Mouse (Mus musculus) heart, embryonic 10.5 days (tissue): ENCODE measurements around the gene Slc9a9. TPM values are rescaled to one million over a fixed set of nuclear protein-coding genes. Genes with fewer than 3 reads are reported as not detected.

ENCODE experiments used
- DNase-seq: peaks from one replicate; pipeline ENCODE4 v3.0.0-alpha.2; 2017; ENCODE audit warnings: low spot score
- H3K27ac ChIP-seq: fragments of 300-500 bp; sonication (generic); 2 replicates; pipeline ENCODE4 v1.5.1; 2016; ENCODE audit warnings: mild to moderate bottlenecking
- H3K27me3 ChIP-seq: fragments of 300-500 bp; sonication (generic); 2 replicates; pipeline ENCODE4 v1.6.1; 2016; ENCODE audit warnings: mild to moderate bottlenecking; ENCODE audit not compliant: poor library complexity, insufficient read depth, severe bottlenecking
- H3K36me3 ChIP-seq: fragments of 300-500 bp; sonication (generic); 2 replicates; pipeline ENCODE4 v1.6.1; 2016; ENCODE audit warnings: mild to moderate bottlenecking, moderate library complexity
- H3K4me1 ChIP-seq: fragments of 300-500 bp; sonication (generic); 2 replicates; pipeline ENCODE4 v1.6.1; 2016; ENCODE audit warnings: mild to moderate bottlenecking
- H3K4me3 ChIP-seq: fragments of 300-500 bp; sonication (generic); 2 replicates; pipeline ENCODE4 v1.5.1; 2016; ENCODE audit warnings: mild to moderate bottlenecking, moderate library complexity
- H3K9me3 ChIP-seq: fragments of 300-500 bp; sonication (generic); 2 replicates; pipeline ENCODE4 v1.6.1; 2016; ENCODE audit warnings: mild to moderate bottlenecking, moderate library complexity
- WGBS: fragments of 180-500 bp; shearing (Covaris S2); methylation state at CpG from one replicate; pipeline ENCODE4 v1.1.7; 2016; 5-methylcytosine and 5-hydroxymethylcytosine counted together
- polyA plus RNA-seq: library from polyadenylated mRNA; unstranded; fragments of >200 nt; fragmentation: Nextera tagmentation; extraction: Ambion mirVana; gene quantifications from 2 replicates; pipeline ENCODE4 v1.2.1, GENCODE M21; 2016

Slc9a9 gene
- polyA plus RNA-seq, 1 experiment from 2014 or later = 2.6 TPM

DNA sequence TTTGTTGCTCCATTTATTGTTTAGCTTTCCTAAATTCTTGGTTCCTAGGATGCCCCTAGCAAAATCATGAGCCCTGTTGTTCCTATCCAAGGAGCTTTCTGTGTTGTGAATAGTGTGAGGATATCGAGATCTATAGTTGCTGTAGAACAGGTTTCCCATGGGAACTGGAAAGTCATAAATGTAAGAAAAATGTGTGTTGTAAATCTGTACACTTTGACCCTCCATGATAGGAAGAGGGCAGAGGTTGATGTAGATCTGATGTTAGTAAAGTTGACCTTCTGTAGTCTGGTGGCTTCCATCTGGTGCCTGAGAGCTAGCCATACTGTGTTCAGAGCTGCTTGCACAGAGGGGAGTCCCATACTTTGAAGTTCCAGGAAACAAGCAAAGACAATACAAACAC, 151.6 kb downstream of the Slc9a9 start:
- Histone ChIP-seq H3K27me3 (no peaks in the 10 kb centered on the region), H3K4me1 (no peaks in the 10 kb centered on the region), H3K36me3 (no peaks in the 10 kb centered on the region), H3K4me3 (no peak overlapping the region), H3K27ac (no peak overlapping the region), H3K9me3 (no peaks in the 10 kb centered on the region)
- WGBS = 82% methylated on average over 1 of the region's 1 CpGs
- DNase-seq = no peak

DNA sequence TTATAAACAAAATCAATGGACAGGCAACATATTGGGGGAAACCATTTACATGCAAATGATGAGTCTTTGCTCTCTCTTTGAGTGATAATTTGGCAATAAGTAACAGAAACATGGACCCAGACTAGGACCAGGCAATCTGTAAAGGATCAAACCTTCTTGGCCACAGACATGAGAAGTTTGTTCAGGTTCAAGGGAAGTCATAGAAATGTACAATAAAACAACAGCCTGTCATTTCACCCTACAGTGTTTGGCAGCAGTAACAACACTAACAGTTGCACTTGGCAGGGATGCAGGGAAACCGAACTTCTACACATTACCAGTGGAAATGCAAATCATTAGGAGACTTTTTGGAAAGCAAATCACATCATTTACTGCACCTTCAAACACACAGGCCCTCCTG, 164.1 kb downstream of the Slc9a9 start:
- Histone ChIP-seq H3K27me3 (no peaks in the 10 kb centered on the region), H3K36me3 (no peaks in the 10 kb centered on the region), H3K4me3 (no peak overlapping the region), H3K9me3 (no peaks in the 10 kb centered on the region), H3K27ac (no peak overlapping the region), H3K4me1 (no peaks in the 10 kb centered on the region)
- no peak for DNase-seq
- 80% methylated on average over 1 of the region's 1 CpGs for WGBS

GRCm38 (mm10) chr9:94837384-94837783, 167.7 kb downstream of the Slc9a9 start:
- no peaks in the 10 kb centered on the region for H3K27me3 ChIP-seq
- 84% methylated on average over 15 of the region's 15 CpGs for WGBS
- no peaks in the 10 kb centered on the region for H3K4me1 ChIP-seq
- H3K36me3 ChIP-seq = no peaks in the 10 kb centered on the region
- no peaks in the 10 kb centered on the region for H3K9me3 ChIP-seq
- no peak overlapping the region for H3K4me3 ChIP-seq
- no peak overlapping the region for H3K27ac ChIP-seq
- DNase-seq = no peak

DNA sequence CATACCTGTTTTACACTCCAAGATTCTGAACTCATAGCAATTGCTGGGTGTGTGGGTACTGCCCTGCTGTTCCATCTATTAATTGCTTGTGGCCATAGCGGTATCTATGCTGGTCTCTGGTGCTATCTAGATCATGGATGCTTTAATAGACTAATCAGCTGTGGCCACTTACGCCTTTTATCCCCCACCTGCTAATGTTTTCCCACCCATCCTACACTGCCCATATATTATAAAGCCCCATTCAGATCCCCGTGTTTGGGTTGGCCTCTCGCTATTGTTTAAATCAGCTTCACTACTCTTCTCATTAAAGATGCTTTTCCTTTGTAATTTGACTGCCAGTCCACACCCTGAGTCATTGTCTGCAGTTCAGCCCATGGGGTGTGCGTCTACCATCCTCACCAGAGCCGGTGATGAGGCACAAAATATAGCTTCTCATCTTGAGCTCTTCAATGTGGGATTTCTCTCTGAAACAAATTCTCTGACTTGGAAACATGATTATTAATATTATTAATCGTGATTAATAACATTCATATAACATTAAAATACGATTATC, 168.8 kb downstream of the Slc9a9 start:
- H3K36me3 ChIP-seq = no peaks in the 10 kb centered on the region
- WGBS = 84% methylated on average over 8 of the region's 8 CpGs
- H3K4me3 ChIP-seq = no peak overlapping the region

DNA sequence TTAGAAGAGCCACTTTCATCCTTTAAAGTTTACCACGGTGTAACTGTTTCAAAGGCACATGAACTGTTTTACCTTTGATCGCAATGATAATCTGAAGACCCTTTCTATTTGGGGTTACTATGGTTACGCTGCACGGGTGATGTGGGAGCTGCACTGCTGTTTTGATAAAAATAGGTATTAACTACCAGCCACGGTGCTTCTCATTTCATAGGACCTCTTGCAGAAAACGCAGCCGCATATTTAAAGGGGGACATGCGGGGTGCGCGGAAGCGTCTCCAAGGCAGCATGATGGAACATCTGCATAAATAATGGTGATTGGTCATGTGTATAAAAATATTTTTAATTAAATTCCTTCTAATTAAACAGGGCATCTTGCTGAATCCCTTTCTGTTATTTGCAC, 169.5 kb downstream of the Slc9a9 start:
- Histone ChIP-seq H3K36me3 (no peaks in the 10 kb centered on the region), H3K9me3 (no peaks in the 10 kb centered on the region), H3K4me1 (no peaks in the 10 kb centered on the region), H3K4me3 (no peak overlapping the region), H3K27me3 (no peaks in the 10 kb centered on the region), H3K27ac (no peak overlapping the region)
- no peak for DNase-seq
- WGBS = 83% methylated on average over 11 of the region's 11 CpGs

More for the DNA sequence above, 168.8 kb downstream of the Slc9a9 start:
- Histone ChIP-seq H3K4me1 (no peaks in the 10 kb centered on the region), H3K27me3 (no peaks in the 10 kb centered on the region), H3K27ac (no peak overlapping the region), H3K9me3 (no peaks in the 10 kb centered on the region)
- DNase-seq = no peak

DNA sequence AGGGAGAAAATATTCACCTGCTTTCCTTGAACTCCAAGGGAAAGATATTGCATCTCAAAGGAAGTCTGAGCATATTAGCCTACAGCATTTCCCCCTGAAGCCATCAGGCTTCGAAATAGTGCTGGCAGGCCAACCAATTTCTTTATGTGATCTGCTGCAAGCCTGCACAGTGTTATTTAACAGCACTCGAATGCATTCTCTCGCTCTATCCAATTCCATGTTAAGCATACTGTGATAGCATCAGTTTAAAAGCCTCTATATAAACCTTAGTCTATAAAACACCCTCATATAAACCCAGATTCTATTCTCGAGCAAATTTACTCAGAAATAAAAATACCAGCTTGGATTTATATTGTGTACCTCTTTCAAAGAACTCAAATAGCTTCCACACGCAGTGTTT, 170.7 kb downstream of the Slc9a9 start:
- 80% methylated on average over 5 of the region's 5 CpGs for WGBS
- Histone ChIP-seq H3K4me3 (no peak overlapping the region), H3K4me1 (no peaks in the 10 kb centered on the region), H3K27ac (no peak overlapping the region), H3K27me3 (no peaks in the 10 kb centered on the region), H3K9me3 (no peaks in the 10 kb centered on the region), H3K36me3 (no peaks in the 10 kb centered on the region)
- no peak for DNase-seq

DNA sequence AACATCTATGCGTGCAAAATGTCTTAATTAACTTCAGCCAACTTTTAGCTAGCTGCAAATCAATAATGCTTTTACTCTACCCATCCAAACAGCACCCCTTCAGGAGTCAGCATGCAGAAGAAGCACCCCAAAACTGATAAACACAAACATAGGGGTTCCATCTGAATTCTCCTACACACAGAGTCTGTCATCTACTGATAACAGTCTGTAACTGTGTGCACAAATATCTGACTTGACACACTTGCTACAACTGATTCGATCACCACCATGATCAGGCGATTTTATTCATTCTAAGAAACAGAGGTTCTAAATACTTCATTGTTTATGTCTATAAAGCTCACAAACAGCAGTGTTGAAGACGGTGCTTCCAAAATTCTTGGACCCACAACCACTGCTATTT, 171.3 kb downstream of the Slc9a9 start:
- Histone ChIP-seq H3K27me3 (no peaks in the 10 kb centered on the region), H3K4me1 (no peaks in the 10 kb centered on the region), H3K9me3 (no peaks in the 10 kb centered on the region), H3K27ac (no peak overlapping the region), H3K4me3 (no peak overlapping the region), H3K36me3 (no peaks in the 10 kb centered on the region)
- DNase-seq = no peak
- WGBS = 84% methylated on average over 4 of the region's 4 CpGs

DNA sequence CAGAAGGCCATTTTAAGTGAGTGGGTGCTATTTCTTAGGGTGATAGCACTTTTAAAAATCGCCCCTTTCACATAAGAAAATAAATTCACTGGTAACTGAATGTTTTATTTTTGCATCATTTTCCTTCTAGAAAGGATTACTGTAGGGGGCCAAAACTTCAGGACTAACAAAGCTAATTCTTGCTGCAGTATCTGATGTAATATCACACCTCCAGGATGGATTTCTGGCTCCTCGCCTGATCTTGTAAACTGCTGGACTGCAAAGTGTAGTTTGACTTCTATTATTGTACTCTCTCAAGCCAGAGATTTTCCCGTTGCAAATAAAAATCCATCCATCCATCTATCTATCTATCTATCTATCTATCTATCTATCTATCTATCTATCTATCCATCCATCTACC, 174.5 kb downstream of the Slc9a9 start:
- no peaks in the 10 kb centered on the region for H3K9me3 ChIP-seq
- H3K27me3 ChIP-seq = no peaks in the 10 kb centered on the region
- no peaks in the 10 kb centered on the region for H3K36me3 ChIP-seq
- WGBS = 73% methylated on average over 3 of the region's 3 CpGs
- H3K4me1 ChIP-seq = no peaks in the 10 kb centered on the region
- no peak for DNase-seq
- no peak overlapping the region for H3K4me3 ChIP-seq
- no peak overlapping the region for H3K27ac ChIP-seq

DNA sequence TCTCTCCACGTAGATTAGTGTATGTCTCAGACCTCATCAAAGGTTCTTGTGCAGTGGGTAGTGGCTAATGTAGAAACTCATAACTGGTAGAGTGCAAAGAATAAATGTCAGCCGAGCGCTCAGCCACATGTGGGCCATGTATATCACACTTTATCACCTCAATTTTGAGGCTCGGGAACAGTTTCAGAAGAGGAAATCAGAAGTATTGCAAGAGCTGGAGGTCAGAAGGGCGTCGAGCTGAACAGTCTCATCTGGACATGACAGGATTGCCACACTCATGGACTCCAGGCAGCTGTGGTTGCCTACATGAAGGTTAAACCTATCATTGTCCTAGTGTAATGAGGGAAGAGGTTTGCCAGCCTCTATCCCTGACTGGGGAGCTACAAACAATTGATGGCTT, 177.9 kb downstream of the Slc9a9 start:
- H3K4me3 ChIP-seq = no peak overlapping the region
- no peaks in the 10 kb centered on the region for H3K9me3 ChIP-seq
- no peaks in the 10 kb centered on the region for H3K27me3 ChIP-seq
- H3K36me3 ChIP-seq = no peaks in the 10 kb centered on the region
- DNase-seq = no peak
- no peak overlapping the region for H3K27ac ChIP-seq
- no peaks in the 10 kb centered on the region for H3K4me1 ChIP-seq
- 88% methylated on average over 6 of the region's 6 CpGs for WGBS

GRCm38 (mm10) chr9:94851550-94851949, 181.8 kb downstream of the Slc9a9 start:
- WGBS = 68% methylated on average over 3 of the region's 3 CpGs
- Histone ChIP-seq H3K4me1 (no peaks in the 10 kb centered on the region), H3K9me3 (no peaks in the 10 kb centered on the region), H3K27me3 (no peaks in the 10 kb centered on the region), H3K4me3 (no peak overlapping the region), H3K27ac (no peak overlapping the region), H3K36me3 (no peaks in the 10 kb centered on the region)
- DNase-seq = no peak

DNA sequence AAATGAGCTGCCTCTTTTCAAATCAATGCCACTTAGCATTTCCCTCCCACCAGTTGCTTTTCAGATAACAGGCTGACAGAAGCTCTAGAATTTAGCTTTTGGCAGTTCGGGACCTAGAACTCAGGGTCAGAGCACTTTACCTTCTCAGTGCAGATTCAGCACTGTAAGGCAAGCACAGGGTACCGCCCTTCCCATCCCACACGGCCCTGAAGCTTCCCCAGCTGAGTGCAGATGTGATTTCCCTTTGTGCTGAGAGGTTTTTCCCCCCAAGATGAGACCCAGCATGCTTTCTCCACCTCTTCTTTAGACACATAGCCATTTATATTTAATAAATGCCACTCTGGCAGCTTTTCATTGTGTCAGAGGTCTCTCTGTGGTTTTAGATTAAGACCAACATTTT, 186.4 kb downstream of the Slc9a9 start:
- no peaks in the 10 kb centered on the region for H3K36me3 ChIP-seq
- no peaks in the 10 kb centered on the region for H3K27me3 ChIP-seq
- H3K4me1 ChIP-seq = no peaks in the 10 kb centered on the region
- no peak for DNase-seq
- no peak overlapping the region for H3K27ac ChIP-seq
- WGBS = 46% methylated on average over 3 of the region's 3 CpGs
- no peaks in the 10 kb centered on the region for H3K9me3 ChIP-seq
- no peak overlapping the region for H3K4me3 ChIP-seq

- no peak for DNase-seq
- H3K27ac ChIP-seq = no peak overlapping the region
- H3K9me3 ChIP-seq = no peaks in the 10 kb centered on the region
- H3K36me3 ChIP-seq = no peaks in the 10 kb centered on the region
- WGBS = 71% methylated on average over 1 of the region's 1 CpGs
- no peaks in the 10 kb centered on the region for H3K27me3 ChIP-seq
- no peak overlapping the region for H3K4me3 ChIP-seq
- no peaks in the 10 kb centered on the region for H3K4me1 ChIP-seq
Measured at GRCm38 (mm10) chr9:94868557-94868956, 198.8 kb downstream of the Slc9a9 start.

DNA sequence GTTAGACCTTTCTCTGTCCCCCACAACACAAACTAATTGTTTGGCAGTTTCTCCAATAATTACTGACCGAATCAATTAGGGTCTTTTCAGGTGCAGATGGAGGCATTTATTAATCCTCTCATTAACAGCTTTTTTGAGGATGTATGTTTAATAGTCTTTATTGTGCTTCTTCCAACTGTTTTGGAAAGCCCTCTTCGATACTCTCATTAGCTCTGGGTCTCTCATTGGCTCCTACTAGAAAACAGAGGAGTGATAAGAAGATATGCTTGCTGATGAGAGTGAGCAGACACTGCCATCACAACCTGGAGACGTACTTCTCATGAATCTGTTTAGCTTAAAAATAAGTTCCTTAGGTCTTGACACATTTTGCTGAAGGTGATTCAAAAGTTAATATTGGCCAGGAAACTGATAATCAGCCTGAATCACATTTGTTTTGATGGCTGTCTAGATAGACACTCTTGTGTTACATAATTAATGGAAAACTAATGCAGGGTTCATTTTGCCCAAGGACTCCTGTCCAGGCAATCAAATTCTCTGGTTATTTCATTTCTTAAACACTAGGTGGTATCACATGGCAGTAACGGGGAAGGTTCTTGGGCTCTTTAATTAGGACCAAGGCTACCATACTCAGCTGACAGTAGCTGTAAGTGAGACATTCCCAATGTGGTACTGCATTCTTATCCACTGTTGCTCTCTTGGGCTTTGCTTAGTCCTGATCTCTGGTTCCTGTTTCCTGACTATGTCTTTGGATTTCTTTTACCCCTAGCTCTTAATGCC, 199.5 kb downstream of the Slc9a9 start:
- Histone ChIP-seq H3K36me3 (no peaks in the 10 kb centered on the region), H3K27me3 (no peaks in the 10 kb centered on the region), H3K9me3 (no peaks in the 10 kb centered on the region), H3K4me1 (no peaks in the 10 kb centered on the region), H3K27ac (no peak overlapping the region), H3K4me3 (no peak overlapping the region)
- 72% methylated on average over 4 of the region's 4 CpGs for WGBS
- no peak for DNase-seq

GRCm38 (mm10) chr9:94882517-94882916, 212.8 kb downstream of the Slc9a9 start:
- Histone ChIP-seq H3K36me3 (no peaks in the 10 kb centered on the region), H3K4me1 (no peaks in the 10 kb centered on the region), H3K27ac (no peak overlapping the region), H3K9me3 (no peaks in the 10 kb centered on the region), H3K27me3 (no peaks in the 10 kb centered on the region), H3K4me3 (no peak overlapping the region)
- no peak for DNase-seq
- 84% methylated on average over 3 of the region's 3 CpGs for WGBS
